8 mouse cellular contexts compared by ENCODE assay signal in the genomic region with DNA sequence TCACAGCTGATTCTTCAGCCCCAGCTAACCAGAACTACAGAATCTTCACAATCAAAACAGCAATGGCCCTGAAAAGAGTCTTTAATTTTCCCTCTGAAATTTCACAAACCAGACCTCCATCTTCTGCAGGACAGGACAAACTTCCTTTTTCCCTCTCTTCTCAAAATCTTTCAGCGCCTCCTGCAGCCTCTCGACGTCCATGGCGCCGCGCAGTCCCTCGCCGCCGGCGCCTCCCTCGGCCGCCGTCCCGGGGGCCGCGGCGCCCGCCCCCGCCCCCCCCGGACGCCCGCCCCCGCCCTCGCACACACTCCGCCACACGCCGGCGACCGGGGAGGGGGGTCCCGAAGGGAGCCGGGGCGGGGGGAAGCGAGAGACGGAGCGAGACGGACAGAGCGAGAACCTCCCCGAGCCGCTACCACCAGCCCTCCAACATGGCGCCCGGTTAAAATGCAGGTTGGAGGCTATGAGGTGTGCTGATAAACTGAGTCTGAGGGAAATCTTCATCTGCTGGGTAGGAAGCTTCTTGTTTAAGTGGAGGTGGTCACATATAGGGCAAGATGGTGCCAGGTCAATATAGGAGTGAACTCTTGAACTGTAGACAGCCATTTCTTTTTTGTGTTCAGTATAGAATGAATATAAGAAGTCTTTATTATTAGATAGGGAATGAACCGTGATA. TPM values are rescaled to one million over a fixed set of nuclear protein-coding genes. Genes with fewer than 3 reads are reported as not detected.
A peak's percentile ranks its signal among the peaks of the same experiment; 100 is the strongest.
DNase-seq lines count a peak whose midpoint lies in the region; ATAC-seq and TF ChIP-seq lines count a peak whose summit lies in the region.
"Not testable (repeated sequence)": the region's sequence is repeated elsewhere in the genome, so short reads cannot be mapped to it uniquely, and the experiment has no call there.

No protein-coding gene starts in this region.

- peak; percentile 87 for ATAC-seq in forebrain, embryonic 16.5 days
- ATAC-seq in hindbrain, embryonic 11.5 days (ENCODE audit: low FRiP score): peak; percentile 86
- ATAC-seq in lung, embryonic 14.5 days (ENCODE audit: insufficient read depth): peak; percentile 85
- peak; percentile 63; the same call in 1 of the 2 replicates for ATAC-seq in monocyte, adult 5-6 weeks (replicated peaks; ENCODE audit: insufficient number of reproducible peaks, low FRiP score, low TSS enrichment, poor library complexity, severe bottlenecking)
- ATAC-seq in stomach, embryonic 15.5 days (ENCODE audit: insufficient read depth, low FRiP score, low read depth): peak; percentile 74; the same call in 1 of the 2 replicates

- not testable (repeated sequence) for H3K27me3 ChIP-seq in forebrain, embryonic 16.5 days (replicated peaks; ENCODE audit: control insufficient read depth, insufficient read depth, low read length); hindbrain, embryonic 11.5 days (ENCODE audit: control insufficient read depth, insufficient read depth, low read length); lung, embryonic 14.5 days (ENCODE audit: insufficient read depth, low read length); stomach, embryonic 15.5 days (replicated peaks)

- not testable (repeated sequence) for H3K36me3 ChIP-seq in forebrain, embryonic 16.5 days (ENCODE audit: control insufficient read depth, insufficient read depth); hindbrain, embryonic 11.5 days (ENCODE audit: control insufficient read depth, insufficient read depth, low read length); lung, embryonic 14.5 days (ENCODE audit: insufficient read depth); stomach, embryonic 15.5 days

- peak; percentile 45 for DNase-seq in R1 (ENCODE audit: low read depth, low spot score)
- DNase-seq in embryo, embryonic 11 days: peak; percentile 51
- DNase-seq in hindbrain, embryonic 11.5 days (ENCODE audit: low spot score): peak; percentile 46
- DNase-seq in layer of hippocampus, adult 2 months (ENCODE audit: low spot score in 2 of 2): not testable (repeated sequence)
- peak; percentile 43 for DNase-seq in lung, embryonic 14.5 days

- peak overlapping the region; percentile 63 for H3K9ac ChIP-seq in forebrain, embryonic 16.5 days (replicated peaks; ENCODE audit: low read depth, low read length)
- peak overlapping the region; percentile 55 for H3K9ac ChIP-seq in hindbrain, embryonic 11.5 days (ENCODE audit: low read depth, low read length)
- peak overlapping the region; percentile 58 for H3K9ac ChIP-seq in lung, embryonic 14.5 days
- not testable (repeated sequence) for H3K9ac ChIP-seq in stomach, embryonic 15.5 days

- peak; percentile 25; the same call in 1 of the 2 replicates for TF ChIP-seq CTCF in layer of hippocampus, adult 2 months (conservative IDR thresholded peaks at IDR 0.05)
- TF ChIP-seq CTCF in lung, embryonic 14.5 days (IDR thresholded peaks at IDR 0.05; ENCODE audit: low read depth): 0 out of 2 replicates have a peak, but pooled peaks have one; percentile 6

- H3K4me2 ChIP-seq in forebrain, embryonic 16.5 days (ENCODE audit: low read length): peak overlapping the region; percentile 52
- H3K4me2 ChIP-seq in hindbrain, embryonic 11.5 days (replicated peaks; ENCODE audit: low read depth, low read length): 0 out of 2 replicates have a peak overlapping the region, but pooled peaks have one; percentile 6
- H3K4me2 ChIP-seq in lung, embryonic 14.5 days: peak overlapping the region; percentile 50
- H3K4me2 ChIP-seq in stomach, embryonic 15.5 days: peak overlapping the region; percentile 42

- H3K9me3 ChIP-seq in forebrain, embryonic 16.5 days (ENCODE audit: control insufficient read depth, low read length); hindbrain, embryonic 11.5 days (ENCODE audit: control insufficient read depth, low read length); lung, embryonic 14.5 days (ENCODE audit: low read depth, low read length); stomach, embryonic 15.5 days: not testable (repeated sequence)

- peak overlapping the region; percentile 47 for H3K4me3 ChIP-seq in forebrain, embryonic 16.5 days (replicated peaks; ENCODE audit: low read length)
- H3K4me3 ChIP-seq in hindbrain, embryonic 11.5 days (ENCODE audit: low read depth, low read length): peak overlapping the region; percentile 38
- peak overlapping the region; percentile 41 for H3K4me3 ChIP-seq in layer of hippocampus, adult 2 months
- peak overlapping the region; percentile 39 for H3K4me3 ChIP-seq in lung, embryonic 14.5 days (ENCODE audit: low read depth, low read length)
- H3K4me3 ChIP-seq in stomach, embryonic 15.5 days (replicated peaks): peak overlapping the region; percentile 41

- 3% methylated on average over 30 of the region's 42 CpGs for WGBS in forebrain, embryonic 16.5 days
- 6% methylated on average over 19 of the region's 42 CpGs for WGBS in hindbrain, embryonic 11.5 days
- 5% methylated on average over 31 of the region's 42 CpGs for WGBS in lung, embryonic 14.5 days
- WGBS in stomach, embryonic 15.5 days: 2% methylated on average over 41 of the region's 42 CpGs

- not testable (repeated sequence) for H3K4me1 ChIP-seq in forebrain, embryonic 16.5 days (replicated peaks; ENCODE audit: control insufficient read depth, insufficient read depth, low read length); hindbrain, embryonic 11.5 days (replicated peaks; ENCODE audit: control insufficient read depth, insufficient read depth, low read length); lung, embryonic 14.5 days (ENCODE audit: insufficient read depth); stomach, embryonic 15.5 days

- peak overlapping the region; percentile 66 for H3K27ac ChIP-seq in forebrain, embryonic 16.5 days (ENCODE audit: low read length)
- H3K27ac ChIP-seq in hindbrain, embryonic 11.5 days (ENCODE audit: low read depth, low read length): not testable (repeated sequence)
- H3K27ac ChIP-seq in layer of hippocampus, adult 2 months: peak overlapping the region; percentile 75
- H3K27ac ChIP-seq in lung, embryonic 14.5 days (ENCODE audit: low read depth): peak overlapping the region; percentile 72
- H3K27ac ChIP-seq in stomach, embryonic 15.5 days: peak overlapping the region; percentile 54

RNA-seq across cellular contexts. Expression of a gene that starts 30.6 kb away (rescaled TPM):
- 83.1 and 99.5 TPM in 2 replicates for polyA plus RNA-seq in forebrain, embryonic 16.5 days (2015; fragmentation: Nextera tagmentation; extraction: Ambion mirVana)
- polyA plus RNA-seq in hindbrain, embryonic 11.5 days (2014; fragmentation: Nextera tagmentation; extraction: Ambion mirVana): 91.3 and 96.4 TPM in 2 replicates
- total RNA-seq in layer of hippocampus, adult 2 months (2021): 10 to 100 TPM; 91.8 to 92.0 TPM
- 104 and 109 TPM in 2 replicates for polyA plus RNA-seq in lung, embryonic 14.5 days (2014; fragmentation: Nextera tagmentation; extraction: Ambion mirVana)
- 80.8 to 103 TPM (median 93.4 TPM) in 3 replicates for total RNA-seq in monocyte, adult 5-6 weeks (2017)
- polyA plus RNA-seq in stomach, embryonic 15.5 days (2015; fragmentation: Nextera tagmentation; extraction: Ambion mirVana): 86.1 and 89.4 TPM in 2 replicates

RNA-seq across cellular contexts. Expression of a gene that starts 33.3 kb away (rescaled TPM):
- polyA plus RNA-seq in forebrain, embryonic 16.5 days (2015; fragmentation: Nextera tagmentation; extraction: Ambion mirVana): 107 and 119 TPM in 2 replicates
- 76.1 and 80.5 TPM in 2 replicates for polyA plus RNA-seq in hindbrain, embryonic 11.5 days (2014; fragmentation: Nextera tagmentation; extraction: Ambion mirVana)
- total RNA-seq in layer of hippocampus, adult 2 months (2021): 100 to 1,000 TPM; 230 to 241 TPM
- 85.7 and 89.9 TPM in 2 replicates for polyA plus RNA-seq in lung, embryonic 14.5 days (2014; fragmentation: Nextera tagmentation; extraction: Ambion mirVana)
- total RNA-seq in monocyte, adult 5-6 weeks (2017): 14.5 to 29.4 TPM (median 16.6 TPM) in 3 replicates
- 73.1 and 82.1 TPM in 2 replicates for polyA plus RNA-seq in stomach, embryonic 15.5 days (2015; fragmentation: Nextera tagmentation; extraction: Ambion mirVana)

RNA-seq across cellular contexts. Expression of a gene that starts 37.6 kb away (rescaled TPM):
- 88.8 and 94.4 TPM in 2 replicates for polyA plus RNA-seq in forebrain, embryonic 16.5 days (2015; fragmentation: Nextera tagmentation; extraction: Ambion mirVana)
- 147 and 162 TPM in 2 replicates for polyA plus RNA-seq in hindbrain, embryonic 11.5 days (2014; fragmentation: Nextera tagmentation; extraction: Ambion mirVana)
- total RNA-seq in layer of hippocampus, adult 2 months (2021): 10 to 100 TPM; 16.8 to 17.4 TPM
- 93.7 and 102 TPM in 2 replicates for polyA plus RNA-seq in lung, embryonic 14.5 days (2014; fragmentation: Nextera tagmentation; extraction: Ambion mirVana)
- total RNA-seq in monocyte, adult 5-6 weeks (2017): 3.7 to 12.2 TPM (median 6.1 TPM) in 3 replicates
- polyA plus RNA-seq in stomach, embryonic 15.5 days (2015; fragmentation: Nextera tagmentation; extraction: Ambion mirVana): 52.6 and 63.4 TPM in 2 replicates
